8 mouse cellular contexts compared by ENCODE assay signal in the genomic region with DNA sequence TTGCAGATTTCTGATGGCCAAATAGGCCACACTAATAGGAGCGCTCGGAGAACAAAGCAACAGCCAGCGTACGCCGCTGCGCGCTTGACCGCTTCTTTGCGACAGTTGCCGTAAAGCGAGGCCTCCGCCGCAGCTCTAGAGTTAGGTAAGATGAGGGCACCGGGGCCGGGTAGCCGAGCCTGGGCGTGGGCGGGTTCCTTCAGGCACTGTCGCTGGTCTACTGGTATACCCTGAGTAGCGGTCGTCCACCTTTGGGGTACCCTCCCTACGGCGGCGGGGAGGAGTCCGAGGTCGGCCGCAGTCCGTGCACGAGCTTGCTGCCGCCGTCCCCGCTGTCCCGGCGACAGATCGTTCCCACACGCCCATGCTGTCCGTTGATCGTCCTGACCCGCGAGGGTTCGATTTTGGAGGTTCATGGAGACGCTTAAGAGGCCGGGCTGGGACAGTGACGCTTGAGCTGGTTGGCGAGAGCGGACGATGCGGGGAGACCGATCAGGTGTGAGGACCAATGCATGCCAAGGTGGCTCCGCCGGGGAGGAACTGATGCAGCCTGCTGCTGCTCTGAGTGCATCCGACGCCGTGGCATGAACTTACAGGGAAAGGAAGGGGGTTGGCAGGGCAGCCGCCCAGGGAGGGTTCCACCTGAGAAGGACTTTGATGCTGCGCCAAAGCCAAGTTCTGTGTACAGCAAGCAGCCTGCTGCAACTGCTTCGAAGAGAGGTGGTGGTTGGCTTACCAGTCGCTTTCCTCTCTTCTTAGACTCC. TPM values are rescaled to one million over a fixed set of nuclear protein-coding genes. Genes with fewer than 3 reads are reported as not detected.
DNase-seq lines count a peak whose midpoint lies in the region; ATAC-seq lines count a peak whose summit lies in the region.

No protein-coding gene starts in this region.

- WGBS in hindbrain, embryonic 14.5 days = 6% methylated on average over 58 of the region's 58 CpGs

- H3K4me3 ChIP-seq in hindbrain, embryonic 14.5 days (replicated peaks; ENCODE audit: low read length) = peak overlapping the region; percentile 94

- peak; percentile 95 for DNase-seq in R1 (ENCODE audit: low read depth, low spot score)
- peak; percentile 95 to 96 for DNase-seq in cerebellum, postnatal 25 days
- DNase-seq in frontal cortex, postnatal 25 days (ENCODE audit: low spot score in 2 of 2) = peak; percentile 83 to 88
- peak; percentile 96 for DNase-seq in hindbrain, embryonic 14.5 days (ENCODE audit: low spot score)
- peak; percentile 85 to 88 for DNase-seq in layer of hippocampus, postnatal 36 days
- peak; percentile 96 for DNase-seq in lung, postnatal 36 days
- peak; percentile 96 for DNase-seq in retina, postnatal 1 day
- peak; percentile 76 to 82 for DNase-seq in urinary bladder, adult 18-20 months (ENCODE audit: low spot score in 2 of 2)

- no peaks in the 10 kb centered on the region for H3K27me3 ChIP-seq in hindbrain, embryonic 14.5 days (ENCODE audit: control insufficient read depth, insufficient read depth, low read length)

- H3K4me2 ChIP-seq in hindbrain, embryonic 14.5 days (replicated peaks) = peak overlapping the region; percentile 79

- H3K4me1 ChIP-seq in hindbrain, embryonic 14.5 days (replicated peaks; ENCODE audit: control insufficient read depth, insufficient read depth, low read length) = peaks cover 9% of the 10 kb centered on the region

- peak overlapping the region; percentile 95 for H3K27ac ChIP-seq in hindbrain, embryonic 14.5 days

- H3K9ac ChIP-seq in hindbrain, embryonic 14.5 days = peak overlapping the region; percentile 95

- ATAC-seq in hindbrain, embryonic 14.5 days (ENCODE audit: low FRiP score) = peak; percentile 96

- H3K36me3 ChIP-seq in hindbrain, embryonic 14.5 days (replicated peaks; ENCODE audit: control insufficient read depth, insufficient read depth) = peaks cover 5% of the 10 kb centered on the region; the same call in 1 of the 2 replicates

- H3K9me3 ChIP-seq in hindbrain, embryonic 14.5 days (ENCODE audit: control insufficient read depth, low read length) = no peaks in the 10 kb centered on the region

RNA-seq across cellular contexts. Expression of a gene that starts 0.4 kb away (rescaled TPM):
- 20.4 and 25.8 TPM in 2 replicates for polyA plus RNA-seq in hindbrain, embryonic 14.5 days (2014; fragmentation: Nextera tagmentation; extraction: Ambion mirVana)
- total RNA-seq in layer of hippocampus, postnatal 36 days (2021) = 10 to 100 TPM; 32.9 to 33.4 TPM

Comparison
In these comparisons a context has a peak if more than half of its experiments do, and no peak if none do; other contexts are left out.
1. Peak in every context shown above with its lines: DNase-seq, ATAC-seq, H3K4me3 ChIP-seq and H3K27ac ChIP-seq.